Mouse (Mus musculus): ENCODE data around the gene Chd5.
A peak's percentile ranks its signal among the peaks of the same experiment; 100 is the strongest.

DNA sequence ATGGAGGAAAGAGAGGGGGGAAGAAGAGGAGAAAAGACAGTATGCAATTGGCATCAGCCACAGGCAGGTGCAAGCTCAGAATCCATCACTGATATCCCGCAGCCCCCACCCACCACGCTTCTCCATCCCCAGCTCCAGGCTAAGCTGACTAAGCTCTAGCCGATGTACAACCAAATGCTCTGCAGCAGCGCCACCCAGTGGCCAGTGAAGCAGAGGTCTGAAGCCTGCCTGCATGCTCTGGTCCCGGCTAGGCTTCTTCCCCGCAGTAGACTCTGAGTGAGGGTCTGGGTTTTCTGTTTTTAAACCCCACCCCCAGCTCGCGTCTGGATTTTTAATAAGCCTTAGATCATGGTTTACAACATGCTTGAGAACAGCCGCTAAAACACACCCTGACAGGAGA lies 96.4 kb downstream of the Chd5 start:
- TF ChIP-seq POLR2A (IDR thresholded peaks at IDR 0.05; ENCODE audit: control insufficient read depth, low read depth, low read length): no peak
- TF ChIP-seq CTCF (IDR thresholded peaks at IDR 0.05; ENCODE audit: control insufficient read depth, insufficient read depth, insufficient replicate concordance, low read depth, low read length): peak; percentile 91
